In the genomic region with DNA sequence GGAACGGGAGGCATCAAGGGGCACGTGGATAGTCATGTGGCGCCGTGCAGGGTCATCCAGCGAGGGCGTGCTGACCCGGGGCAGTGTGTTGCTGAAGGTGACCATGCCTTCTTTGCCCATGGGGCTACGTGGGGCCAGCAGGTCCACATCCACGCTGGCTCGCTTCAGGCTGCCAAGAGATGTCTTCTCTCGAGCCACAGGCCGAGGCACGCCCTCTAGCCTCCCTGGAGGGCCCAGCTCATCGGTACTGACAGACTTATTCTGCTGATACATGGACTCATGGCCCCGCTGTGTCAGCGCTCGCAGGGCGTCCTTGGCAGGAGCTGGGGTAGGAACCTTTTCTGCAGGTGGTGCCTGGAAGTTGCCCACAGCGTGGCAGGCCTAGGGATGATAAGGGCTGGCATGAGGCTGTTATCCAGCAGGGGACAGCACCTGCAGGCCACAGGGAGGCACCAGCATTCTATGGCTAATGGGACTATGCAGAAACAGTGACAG, we compare ENCODE assay signal across 9 mouse cellular contexts. TPM values are rescaled to one million over a fixed set of nuclear protein-coding genes. Genes with fewer than 3 reads are reported as not detected.
A peak's percentile ranks its signal among the peaks of the same experiment; 100 is the strongest.
DNase-seq lines count a peak whose midpoint lies in the region; ATAC-seq and TF ChIP-seq lines count a peak whose summit lies in the region.
"Had no signal": no experiment of that assay in that cellular context is flagged by ENCODE, and none has a peak within 500 bp of the region (broad histone marks: within the 10 kb centered on the region; RNA-seq: fewer than 3 reads in every experiment).

No protein-coding gene starts in this region.

- ATAC-seq in intestine, embryonic 16.5 days: peak; percentile 14; the same call in 1 of the 2 replicates
- ATAC-seq in midbrain, postnatal 0 days (ENCODE audit: low FRiP score): 0 out of 2 replicates have a peak, but pooled peaks have one; percentile 3

- DNase-seq in cerebellum, adult 11-12 months: peak; percentile 66
- no peak for DNase-seq in cerebellum, adult 8-10 months
- peak; percentile 59 for DNase-seq in 3134 (ENCODE audit: extremely low read depth, insufficient read length, low spot score)
- DNase-seq in cerebellum, postnatal 25 days: peak; percentile 63 to 66
- DNase-seq in midbrain, postnatal 0 days (ENCODE audit: low spot score): no peak
- DNase-seq in urinary bladder, postnatal 10 days (ENCODE audit: low spot score): no peak
- no peak for DNase-seq in left cerebral cortex, postnatal 25 days (ENCODE audit: low spot score in 2 of 2)

- H3K4me2 ChIP-seq in intestine, embryonic 16.5 days (ENCODE audit: low read depth, low read length): no peak overlapping the region
- no peak overlapping the region for H3K4me2 ChIP-seq in midbrain, postnatal 0 days (ENCODE audit: low read depth, low read length, poor library complexity, severe bottlenecking)

- H3K27me3 ChIP-seq in intestine, embryonic 16.5 days (replicated peaks; ENCODE audit: control insufficient read depth, insufficient read depth, low read length): no peaks in the 10 kb centered on the region
- H3K27me3 ChIP-seq in midbrain, postnatal 0 days (ENCODE audit: insufficient read depth, low read length): no peaks in the 10 kb centered on the region

- no peaks in the 10 kb centered on the region for H3K9me3 ChIP-seq in intestine, embryonic 16.5 days (ENCODE audit: control insufficient read depth, low read length)
- H3K9me3 ChIP-seq in midbrain, postnatal 0 days (ENCODE audit: low read length): no peaks in the 10 kb centered on the region

- H3K4me1 ChIP-seq in intestine, embryonic 16.5 days (ENCODE audit: control insufficient read depth, insufficient read depth, low read length): peaks cover 3% of the 10 kb centered on the region
- H3K4me1 ChIP-seq in midbrain, postnatal 0 days (ENCODE audit: insufficient read depth, low read length): peaks cover 3% of the 10 kb centered on the region; the same call in 1 of the 2 replicates

- no peak overlapping the region for H3K27ac ChIP-seq in intestine, embryonic 16.5 days (ENCODE audit: low read length)
- H3K27ac ChIP-seq in midbrain, postnatal 0 days (ENCODE audit: low read depth, low read length): peak overlapping the region; percentile 51; the same call in 1 of the 2 replicates

- H3K4me3 ChIP-seq in intestine, embryonic 16.5 days (ENCODE audit: low read length): no peak overlapping the region
- no peak overlapping the region for H3K4me3 ChIP-seq in midbrain, postnatal 0 days (ENCODE audit: low read depth, low read length)

- no peak overlapping the region for H3K9ac ChIP-seq in intestine, embryonic 16.5 days (ENCODE audit: low read depth, low read length)
- no peak overlapping the region for H3K9ac ChIP-seq in midbrain, postnatal 0 days (replicated peaks; ENCODE audit: low read length, poor library complexity, severe bottlenecking)

- peak; percentile 48 for TF ChIP-seq CTCF in midbrain, postnatal 0 days (IDR thresholded peaks at IDR 0.05)

- WGBS in intestine, embryonic 16.5 days: 64% methylated on average over 19 of the region's 19 CpGs
- 72% methylated on average over 19 of the region's 19 CpGs for WGBS in midbrain, postnatal 0 days

- intact Hi-C loops in left cerebral cortex, postnatal 25 days (cut with DNase I): no loop called here

- peaks cover 22% of the 10 kb centered on the region for H3K36me3 ChIP-seq in intestine, embryonic 16.5 days (ENCODE audit: control insufficient read depth, insufficient read depth, low read length)
- peaks cover 49% of the 10 kb centered on the region for H3K36me3 ChIP-seq in midbrain, postnatal 0 days (ENCODE audit: insufficient read depth, low read length)

RNA-seq across cellular contexts. Expression of a gene that starts 8.4 kb away (rescaled TPM):
- polyA plus RNA-seq in intestine, embryonic 16.5 days (2015; fragmentation: Nextera tagmentation; extraction: Ambion mirVana): 2.7 and 2.8 TPM in 2 replicates
- 5.9 and 7.5 TPM in 2 replicates for total RNA-seq in midbrain, postnatal 0 days (2014; rRNA removed)
- 11.7 and 14.6 TPM in 2 replicates for polyA plus RNA-seq in midbrain, postnatal 0 days (2015; fragmentation: Nextera tagmentation; extraction: Ambion mirVana)
- total RNA-seq in left cerebral cortex, postnatal 25 days (2021): 1 to 10 TPM; 1.4 to 2.4 TPM

RNA-seq across cellular contexts. Expression of a gene that starts 8.6 kb away (rescaled TPM):
- polyA plus RNA-seq in intestine, embryonic 16.5 days (2015; fragmentation: Nextera tagmentation; extraction: Ambion mirVana): 25.5 and 28.2 TPM in 2 replicates
- total RNA-seq in midbrain, postnatal 0 days (2014; rRNA removed): 494 and 539 TPM in 2 replicates
- polyA plus RNA-seq in midbrain, postnatal 0 days (2015; fragmentation: Nextera tagmentation; extraction: Ambion mirVana): 350 and 358 TPM in 2 replicates
- 10 to 100 TPM; 51.1 to 53.3 TPM for total RNA-seq in left cerebral cortex, postnatal 25 days (2021)

RNA-seq across cellular contexts. Expression of a gene that starts 11.6 kb away (rescaled TPM):
- 295 and 302 TPM in 2 replicates for polyA plus RNA-seq in intestine, embryonic 16.5 days (2015; fragmentation: Nextera tagmentation; extraction: Ambion mirVana)
- total RNA-seq in midbrain, postnatal 0 days (2014; rRNA removed): 114 and 119 TPM in 2 replicates
- 46.2 and 49.7 TPM in 2 replicates for polyA plus RNA-seq in midbrain, postnatal 0 days (2015; fragmentation: Nextera tagmentation; extraction: Ambion mirVana)
- 10 to 100 TPM; 48.5 to 52.3 TPM for total RNA-seq in left cerebral cortex, postnatal 25 days (2021)

RNA-seq across cellular contexts. Expression of a gene that starts 20.2 kb away (rescaled TPM):
- 0.42 and 2.4 TPM in 2 replicates for polyA plus RNA-seq in intestine, embryonic 16.5 days (2015; fragmentation: Nextera tagmentation; extraction: Ambion mirVana)
- not detected in 2 replicates for total RNA-seq in midbrain, postnatal 0 days (2014; rRNA removed)
- polyA plus RNA-seq in midbrain, postnatal 0 days (2015; fragmentation: Nextera tagmentation; extraction: Ambion mirVana): not detected in 2 replicates
- total RNA-seq in left cerebral cortex, postnatal 25 days (2021): not detected

RNA-seq across cellular contexts. Expression of a gene that starts 24.8 kb away (rescaled TPM):
- polyA plus RNA-seq in intestine, embryonic 16.5 days (2015; fragmentation: Nextera tagmentation; extraction: Ambion mirVana): not detected in 2 replicates
- not detected in 2 replicates for total RNA-seq in midbrain, postnatal 0 days (2014; rRNA removed)
- not detected in 2 replicates for polyA plus RNA-seq in midbrain, postnatal 0 days (2015; fragmentation: Nextera tagmentation; extraction: Ambion mirVana)
- not detected for total RNA-seq in left cerebral cortex, postnatal 25 days (2021)
- polyA plus RNA-seq: stomach, embryonic 16.5 days had no signal

Comparison
In these comparisons a context has a peak if more than half of its experiments do, and no peak if none do; other contexts are left out.
1. DNase-seq: peak in cerebellum, adult 11-12 months (single experiment), 3134 (single experiment) and cerebellum, postnatal 25 days (2 of 2); none in cerebellum, adult 8-10 months (single experiment), midbrain, postnatal 0 days (single experiment), urinary bladder, postnatal 10 days (single experiment) and left cerebral cortex, postnatal 25 days (0 of 2).